Mouse (Mus musculus) embryonic fibroblast, embryonic 13.5 days (primary cell): ENCODE data around the gene Plekhg2.

Source experiments
- CTCF ChIP-seq: IDR thresholded peaks from 2 replicates; pipeline ENCODE4 v1.5.1; 2011; ENCODE audit warnings: mild to moderate bottlenecking, control low read depth, low read length, moderate library complexity, borderline replicate concordance; ENCODE audit not compliant: insufficient read depth
- POLR2A ChIP-seq: IDR thresholded peaks from 2 replicates; pipeline ENCODE4 v1.6.1; 2011; ENCODE audit warnings: low read depth, mild to moderate bottlenecking, control low read depth, low read length, moderate library complexity

GRCm38 (mm10) chr7:28350155-28350883 is 22.1 kb downstream of the Plekhg2 start, which contains the start of gene Rps16:
- no peak for TF ChIP-seq CTCF
- peak; percentile 67 for TF ChIP-seq POLR2A
